Mouse (Mus musculus) kidney, adult 10 weeks (tissue): ENCODE data around the gene Igdcc4. TPM values are rescaled to one million over a fixed set of nuclear protein-coding genes. Genes with fewer than 3 reads are reported as not detected.

ENCODE experiments used
- polyA plus RNA-seq: library from polyadenylated mRNA; stranded (reverse); fragments of 350-450 nt; fragmentation: Illumina TruSeq; extraction: RNeasy Lipid Tissue Mini Kit (QIAGEN cat#74804); gene quantifications from one replicate; pipeline ENCODE4 v1.2.3, GENCODE M21; 2014; ENCODE audit warnings: low read depth, low replicate concordance

The Igdcc4 gene
- polyA plus RNA-seq, result 0.20 TPM

GRCm38 (mm10) chr9:65100991-65101685 lies at the start of gene Igdcc4:
Igdcc4 (plus strand) TSS chr9:65101486.

GRCm38 (mm10) chr9:65140936-65141305 lies 39.6 kb downstream of the Igdcc4 start, which contains the start of gene Igdcc3:
Igdcc3 (plus strand) TSS chr9:65141189.

Other genes starting within 250 kb of the Igdcc4 start
- not detected for gene Slc24a1, start 149.9 kb upstream of the Igdcc4 start, polyA plus RNA-seq
- gene Ints14, start 140.6 kb upstream of the Igdcc4 start, polyA plus RNA-seq, result 19.5 TPM
- 120 TPM for gene Hacd3, start 79.8 kb upstream of the Igdcc4 start, polyA plus RNA-seq
- gene Dpp8, start 69.1 kb upstream of the Igdcc4 start, polyA plus RNA-seq, result 153 TPM
- gene Igdcc3, start 39.7 kb downstream of the Igdcc4 start, polyA plus RNA-seq, result not detected
- 4.9 TPM for gene Parp16, start 93.9 kb downstream of the Igdcc4 start, polyA plus RNA-seq
- 0.20 TPM for gene Cilp, start 163.7 kb downstream of the Igdcc4 start, polyA plus RNA-seq
- gene Clpx, start 192.8 kb downstream of the Igdcc4 start, polyA plus RNA-seq, result 286 TPM
- 9.0 TPM for gene Pdcd7, start 244.6 kb downstream of the Igdcc4 start, polyA plus RNA-seq